Mouse (Mus musculus) common myeloid progenitor, adult 5-6 weeks (primary cell): Measurements from ENCODE around the gene Atp1a4. TPM values are rescaled to one million over a fixed set of nuclear protein-coding genes. Genes with fewer than 3 reads are reported as not detected.

Experiments
- ATAC-seq: replicated peaks from 2 replicates; pipeline ENCODE4 v1.8.0; 2016; ENCODE audit warnings: low read depth, mild to moderate bottlenecking, moderate TSS enrichment, inconsistent platforms; ENCODE audit not compliant: poor library complexity, severe bottlenecking
- total RNA-seq: library from RNA; stranded (forward); fragments of 200-1000, 187-1606 nt; gene quantifications from 2 replicates; pipeline ENCODE4 v1.2.3, GENCODE M21; 2017

The Atp1a4 gene
- not detected in 2 replicates for total RNA-seq

GRCm38 (mm10) chr1:172258314-172258713, at the start of gene Atp1a4:
Gene Atp1a4, minus strand, starts transcription at chr1:172258414.
- ATAC-seq = no peak

DNA sequence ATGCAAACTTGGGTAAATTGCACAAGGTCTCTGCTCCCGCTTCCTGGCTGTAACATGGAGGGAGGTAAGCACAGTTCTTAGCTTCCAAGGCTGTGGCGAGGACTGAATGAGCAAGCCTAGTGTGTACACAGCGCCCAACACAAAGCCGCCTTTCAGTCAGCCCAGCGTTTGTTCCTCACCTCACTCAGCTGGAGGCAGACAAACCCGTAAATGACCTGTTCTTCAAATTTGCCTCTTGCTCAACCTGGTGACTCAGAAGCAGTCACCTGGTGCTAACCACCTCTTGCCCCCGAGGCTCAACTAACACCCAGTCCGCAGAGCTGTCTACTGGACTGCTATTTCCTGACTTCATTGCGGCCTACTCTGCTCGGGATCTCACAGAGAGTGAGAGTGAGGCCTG, 49.7 kb upstream of the Atp1a4 start:
- no peak for ATAC-seq

DNA sequence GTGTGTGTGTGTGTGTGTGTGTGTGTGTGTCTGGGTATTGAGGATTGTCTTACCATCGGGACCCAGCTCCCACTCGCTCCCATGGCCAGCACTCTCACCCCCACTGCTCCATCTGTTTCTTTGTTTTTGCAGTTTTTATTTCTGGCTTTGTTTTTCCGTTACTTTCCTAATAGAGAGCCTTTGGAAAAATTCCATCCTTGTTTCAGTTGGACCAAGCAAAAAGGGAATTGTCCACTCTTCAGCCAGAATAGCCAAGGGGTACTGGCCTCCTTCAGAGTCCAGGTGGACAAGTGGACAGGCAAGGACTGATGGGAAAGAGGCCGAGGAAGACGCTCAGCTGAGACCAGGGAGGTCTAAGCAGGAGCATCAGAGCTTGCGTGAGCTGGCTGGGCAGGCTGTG, 48.7 kb upstream of the Atp1a4 start:
- ATAC-seq = no peak

GRCm38 (mm10) chr1:172306196-172306595, 48.0 kb upstream of the Atp1a4 start:
- peak; percentile 56 for ATAC-seq

DNA sequence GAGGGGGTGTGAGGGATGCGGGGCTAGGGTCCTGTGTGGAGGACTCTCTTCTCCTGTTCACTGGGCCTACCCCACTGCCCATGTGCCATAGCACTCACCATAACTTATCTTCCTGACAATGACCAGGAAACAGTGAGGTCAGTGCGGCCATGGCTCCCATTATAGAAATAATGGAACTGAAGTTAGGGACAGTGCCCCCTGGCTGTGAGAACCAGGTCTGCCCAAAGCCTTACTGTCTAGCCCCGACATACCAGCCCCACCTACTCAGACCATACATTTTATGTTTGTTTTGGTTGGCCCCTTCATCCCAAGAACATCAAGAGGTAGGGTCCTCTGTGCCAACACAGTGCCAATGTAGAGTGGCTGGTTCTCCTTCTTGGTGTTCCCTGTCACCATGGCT, 47.4 kb upstream of the Atp1a4 start:
- no peak for ATAC-seq

DNA sequence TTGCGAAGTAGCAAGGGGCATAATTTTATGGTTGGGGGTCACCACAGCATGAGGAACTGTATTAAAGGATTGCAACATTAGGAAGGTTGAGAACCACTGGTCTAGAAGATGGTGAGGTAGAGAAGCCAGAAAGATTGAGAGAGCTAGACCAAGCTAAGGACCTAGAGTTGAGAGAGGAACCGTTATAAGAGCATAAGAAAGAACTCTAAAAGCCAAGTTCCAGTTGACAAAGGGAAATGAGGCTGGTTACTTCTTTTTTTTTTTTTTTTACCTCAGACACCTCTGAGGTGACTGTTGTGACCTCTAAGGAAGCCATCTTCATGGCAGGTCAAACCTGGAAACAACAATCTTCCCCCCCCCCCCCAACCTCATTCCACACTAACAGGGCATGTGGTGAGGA, 46.9 kb upstream of the Atp1a4 start:
- no peak for ATAC-seq

GRCm38 (mm10) chr1:172304443-172304842, 46.2 kb upstream of the Atp1a4 start:
- peak; percentile 57 for ATAC-seq

DNA sequence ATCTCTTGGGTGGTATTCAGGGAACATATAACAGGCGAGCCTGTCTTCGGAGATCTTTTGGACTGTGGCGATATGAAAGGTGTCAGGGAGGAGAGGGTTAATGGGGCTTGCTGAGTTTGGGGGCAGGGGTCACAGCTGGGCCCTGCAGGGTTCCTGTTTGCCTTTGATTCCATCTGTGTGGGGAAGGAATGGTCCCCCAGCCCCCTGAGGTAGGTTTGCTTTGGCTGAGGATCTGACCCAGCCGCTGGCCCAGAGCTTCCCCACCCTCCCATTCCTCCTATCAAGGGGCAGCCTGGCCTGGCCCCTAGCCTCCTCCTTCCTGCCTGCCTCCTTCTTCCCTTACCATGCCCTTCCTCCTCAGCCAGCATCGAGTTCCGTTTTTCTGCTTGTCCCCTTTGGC, 44.6 kb upstream of the Atp1a4 start:
- ATAC-seq = 0 out of 2 replicates have a peak, but pooled peaks have one; percentile 7

DNA sequence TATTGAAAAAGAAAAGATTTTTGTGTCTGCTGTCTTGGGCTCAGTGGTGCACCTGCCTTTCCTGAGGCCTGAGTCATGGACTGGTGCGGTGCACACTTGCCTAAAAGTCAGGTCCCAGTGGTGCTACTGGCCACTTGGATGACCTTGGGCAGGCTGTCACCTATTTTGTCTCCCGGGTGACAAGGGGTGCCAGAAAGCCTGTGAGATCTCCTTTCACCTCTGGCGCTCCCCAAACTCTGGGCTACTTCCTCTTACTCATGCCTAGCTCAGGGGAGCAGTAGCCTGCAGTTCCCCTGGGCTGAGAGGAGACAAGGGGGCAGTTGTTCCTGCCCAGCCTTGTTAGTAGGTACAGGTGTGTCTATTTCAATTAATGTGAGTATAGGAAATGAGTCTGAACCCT, 44.1 kb upstream of the Atp1a4 start:
- no peak for ATAC-seq

DNA sequence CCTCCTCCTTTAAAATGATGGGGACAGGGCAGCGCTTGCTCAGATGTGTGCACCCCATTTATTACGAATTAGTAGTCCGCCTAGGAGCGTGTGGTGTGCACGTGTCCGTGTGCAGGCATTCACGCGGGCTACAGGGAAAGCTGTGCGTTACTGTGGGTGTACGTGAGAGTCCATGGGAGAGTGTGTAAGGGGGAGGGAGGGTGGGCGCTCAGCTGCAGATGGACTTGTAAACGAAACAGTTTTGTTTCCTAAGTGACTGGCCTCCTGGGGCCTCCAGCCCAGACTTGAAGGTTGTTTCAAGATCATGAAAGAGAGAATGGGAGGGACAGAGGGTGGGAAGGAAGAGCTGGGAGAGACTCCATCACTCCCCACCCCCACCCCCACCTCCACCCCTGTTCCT, 43.0 kb upstream of the Atp1a4 start:
- ATAC-seq = no peak

- no peak for ATAC-seq
Measured at GRCm38 (mm10) chr1:172300247-172300646, 42.0 kb upstream of the Atp1a4 start.

DNA sequence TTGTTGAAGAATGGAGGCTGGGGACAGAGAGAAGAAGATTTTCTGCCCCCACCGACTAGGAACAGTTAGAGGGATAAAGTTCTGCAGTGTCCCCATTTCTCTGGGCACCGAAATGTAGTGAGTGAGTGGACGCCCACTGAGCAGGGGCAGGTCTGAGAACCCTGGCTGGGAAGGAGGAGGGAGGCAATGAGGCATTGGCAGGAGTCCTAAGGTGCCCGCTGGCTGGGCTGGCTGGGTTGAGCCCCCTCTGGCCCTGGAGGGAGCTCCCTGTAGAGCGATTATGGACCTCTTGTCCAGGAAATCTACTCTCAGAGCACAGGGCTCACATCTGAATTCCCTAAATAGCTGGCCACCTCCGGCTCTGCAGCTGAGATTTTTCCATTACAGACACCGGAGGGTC, 41.3 kb upstream of the Atp1a4 start:
- no peak for ATAC-seq

- ATAC-seq = no peak
Measured at GRCm38 (mm10) chr1:172297611-172298537, 39.7 kb upstream of the Atp1a4 start, which contains the start of gene Atp1a2. Gene Atp1a2, minus strand, starts transcription at chr1:172298064.

GRCm38 (mm10) chr1:172296816-172297510, 38.7 kb upstream of the Atp1a4 start:
- no peak for ATAC-seq

DNA sequence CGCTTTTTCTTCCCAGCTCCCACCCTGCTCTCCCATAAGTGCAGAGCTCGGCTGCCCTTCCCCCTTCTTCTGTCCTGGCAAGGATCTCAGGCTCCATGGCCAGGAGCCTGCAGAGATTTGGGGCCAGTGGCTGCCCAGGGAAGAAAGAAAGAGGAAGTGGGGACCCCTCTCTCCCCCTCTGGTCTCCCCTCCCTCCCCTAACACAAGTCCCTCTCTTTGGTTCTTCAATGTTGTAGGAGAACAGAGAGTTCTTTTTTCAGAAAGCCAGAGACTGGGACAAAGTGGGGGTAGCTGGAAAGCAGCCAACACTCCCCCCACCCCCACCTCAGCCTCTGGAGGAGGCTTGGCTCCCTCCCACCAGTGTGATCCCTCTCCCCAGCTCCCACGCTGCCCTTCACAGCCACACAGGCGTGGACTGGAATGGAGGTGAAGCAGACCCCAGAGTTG, 37.6 kb upstream of the Atp1a4 start:
- peak; percentile 50; the same call in 1 of the 2 replicates for ATAC-seq

DNA sequence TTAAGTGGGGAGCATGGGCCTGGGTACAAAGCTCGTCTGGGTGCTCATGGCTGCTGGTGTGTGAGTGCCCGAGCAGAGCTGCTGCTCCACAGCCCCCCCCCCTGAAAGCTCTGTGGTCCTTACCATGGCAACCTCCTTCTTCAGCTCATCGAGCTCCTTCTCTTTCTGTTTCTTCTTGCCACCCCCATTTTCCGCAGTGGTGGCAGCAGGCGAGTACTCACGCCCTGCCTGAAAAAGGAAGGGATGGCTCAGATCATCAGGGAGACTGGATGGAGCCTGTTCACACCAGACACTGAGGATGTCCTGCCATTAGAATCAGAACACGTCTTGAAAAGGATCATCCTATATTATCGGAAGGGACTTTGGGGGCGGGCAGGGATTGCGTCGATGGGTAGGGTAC, 35.2 kb upstream of the Atp1a4 start:
- no peak for ATAC-seq

DNA sequence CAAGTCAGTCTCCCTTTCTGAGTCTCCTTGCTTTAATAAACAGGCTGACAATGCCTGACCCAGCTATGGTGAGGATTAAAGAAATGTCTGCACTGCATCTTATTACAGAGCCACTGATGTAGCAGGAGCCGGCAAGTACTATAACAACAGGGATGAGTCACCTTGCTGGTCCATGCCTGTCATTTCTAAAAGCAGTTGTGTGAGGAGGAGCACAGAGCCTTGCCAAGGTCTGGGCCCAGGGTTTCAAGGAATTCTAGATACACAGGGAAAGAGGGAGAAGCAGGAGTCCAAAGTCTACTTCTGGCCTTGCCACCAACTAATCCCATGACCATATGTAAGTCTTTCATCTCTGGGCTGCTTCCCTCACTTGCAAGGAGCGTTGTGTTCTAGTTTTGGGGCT, 34.7 kb upstream of the Atp1a4 start:
- ATAC-seq = no peak

DNA sequence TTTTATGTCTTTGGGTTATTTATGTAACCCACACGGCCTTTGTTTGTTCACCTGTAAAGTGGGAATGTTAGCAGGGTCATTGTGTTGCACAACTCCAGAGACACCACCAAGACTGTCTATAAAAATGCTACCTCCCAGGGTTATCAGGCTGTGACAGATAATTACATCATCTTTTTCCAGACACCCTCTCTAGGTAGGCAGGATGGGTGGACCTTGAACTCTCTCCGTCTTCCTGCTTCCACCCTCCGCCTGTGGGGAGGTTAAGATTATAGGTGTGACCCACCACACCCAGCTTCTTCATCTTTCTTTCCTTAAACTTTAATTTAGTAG, 31.4 kb upstream of the Atp1a4 start:
- ATAC-seq = no peak

DNA sequence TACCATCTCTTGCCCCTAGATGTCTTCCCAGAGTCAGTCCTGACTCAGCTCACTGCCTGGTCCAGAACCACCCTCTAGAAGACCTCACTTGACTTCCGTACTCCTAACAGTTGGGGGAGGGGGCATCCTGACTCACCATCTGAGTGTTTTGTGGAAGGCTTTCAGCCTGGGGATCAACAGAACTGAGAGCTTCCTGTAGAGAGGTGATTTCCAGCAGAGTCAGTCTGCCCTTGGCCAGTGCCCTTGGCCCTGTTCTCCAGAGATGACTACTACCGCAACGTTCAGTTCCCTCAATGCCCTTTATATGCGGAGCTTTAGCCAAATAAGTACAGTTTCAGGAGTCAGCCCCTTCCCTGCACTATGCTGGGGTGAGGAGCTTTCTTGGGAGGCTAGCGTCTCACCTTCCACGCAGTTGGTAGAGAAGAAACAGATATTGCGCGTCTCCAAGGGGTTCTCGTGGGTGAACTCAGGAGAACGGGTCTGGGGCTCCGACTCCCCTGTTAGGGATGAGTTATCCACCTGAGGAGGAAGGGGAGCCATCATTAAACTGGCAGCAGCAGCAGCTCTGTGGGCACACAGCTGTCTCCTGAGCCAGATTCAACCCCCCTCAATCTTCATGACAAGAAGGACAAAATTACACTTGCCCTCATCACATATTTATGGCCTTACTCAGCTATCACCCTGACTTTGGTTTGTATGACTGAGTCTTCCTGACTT, 30.8 kb upstream of the Atp1a4 start:
- ATAC-seq = no peak

DNA sequence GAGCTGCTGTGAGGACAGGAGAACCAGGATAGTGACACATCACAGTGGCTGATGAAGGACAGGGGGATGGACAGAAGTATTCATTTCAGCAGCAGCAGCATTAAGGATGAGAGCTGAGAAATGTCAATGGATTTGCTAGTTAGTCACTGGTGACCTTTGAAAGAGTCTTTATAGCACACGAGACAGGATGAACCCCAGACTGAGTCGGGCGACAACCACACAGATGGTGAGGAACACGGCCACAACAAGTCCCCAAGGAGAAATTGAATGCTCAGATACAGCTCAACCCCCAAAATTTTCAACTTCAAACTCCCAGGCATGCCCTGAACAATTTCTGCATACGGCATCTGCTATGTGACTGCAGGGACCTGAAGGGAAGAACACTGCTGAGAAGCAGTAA, 28.5 kb upstream of the Atp1a4 start:
- ATAC-seq = no peak

- ATAC-seq = no peak
Measured at GRCm38 (mm10) chr1:172284221-172284620, 26.0 kb upstream of the Atp1a4 start.
